In the genomic region with DNA sequence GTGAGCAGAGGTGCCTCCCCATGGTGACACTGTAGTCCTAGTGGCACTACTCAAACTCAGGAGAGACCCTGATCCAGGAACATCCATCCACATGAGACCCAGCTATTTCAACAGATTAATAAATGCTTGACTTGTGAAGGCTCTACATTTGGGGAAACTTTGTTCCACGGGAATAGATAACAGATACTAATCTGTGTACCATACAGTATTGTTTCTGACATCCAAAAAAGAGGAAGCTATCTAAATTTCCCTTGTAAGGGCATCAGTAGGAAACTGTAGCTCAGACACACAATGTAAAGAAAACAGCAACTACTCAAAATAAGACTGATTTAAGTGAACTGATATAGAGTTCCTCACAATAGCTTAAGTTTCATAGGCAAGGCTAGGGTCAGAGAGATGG, we compare ENCODE assay signal across 20 mouse cellular contexts. TPM values are rescaled to one million over a fixed set of nuclear protein-coding genes. Genes with fewer than 3 reads are reported as not detected.
DNase-seq lines count a peak whose midpoint lies in the region; ATAC-seq and TF ChIP-seq lines count a peak whose summit lies in the region.
"Had no signal": no experiment of that assay in that cellular context is flagged by ENCODE, and none has a peak within 500 bp of the region (broad histone marks: within the 10 kb centered on the region; RNA-seq: fewer than 3 reads in every experiment).

No protein-coding gene starts in this region.

- no peaks in the 10 kb centered on the region for H3K27me3 ChIP-seq in intestine, embryonic 16.5 days (replicated peaks; ENCODE audit: control insufficient read depth, insufficient read depth, low read length)
- H3K27me3 ChIP-seq in intestine, embryonic 15.5 days (replicated peaks) = no peaks in the 10 kb centered on the region
- H3K27me3 ChIP-seq in spleen, adult 2 months (ENCODE audit: control insufficient read depth, insufficient read depth, low read length) = no peaks in the 10 kb centered on the region
- H3K27me3 ChIP-seq: CH12.LX; forebrain, embryonic 15.5 days had no signal

- 0 out of 2 replicates have a peak, but pooled peaks cover 4% of the 10 kb centered on the region for H3K4me1 ChIP-seq in intestine, embryonic 16.5 days (ENCODE audit: control insufficient read depth, insufficient read depth, low read length)
- H3K4me1 ChIP-seq in intestine, embryonic 15.5 days (replicated peaks) = no peaks in the 10 kb centered on the region
- H3K4me1 ChIP-seq in spleen, adult 2 months (ENCODE audit: control insufficient read depth, insufficient read depth, insufficient read length) = peaks cover 8% of the 10 kb centered on the region; the same call in 1 of the 2 replicates
- H3K4me1 ChIP-seq: embryonic facial prominence, embryonic 10.5 days; forebrain, embryonic 15.5 days had no signal

- DNase-seq in spleen, adult 2 months (ENCODE audit: low read depth in 1 of 2, low spot score in 2 of 2) = no peak
- no peak for DNase-seq in spleen, adult 12 weeks (ENCODE audit: low spot score)
- no peak for DNase-seq in lung, postnatal 10 days
- DNase-seq in cerebellum, postnatal 10 days = no peak
- DNase-seq: adrenal gland, postnatal 10 days; cerebellum, adult 11-12 months; cerebellum, adult 9-10 months; cerebellum, postnatal 36 days; gastrocnemius, postnatal 36 days; heart, adult 18-20 months; heart, postnatal 10 days; heart, postnatal 4 days had no signal

- 75% methylated on average over 1 of the region's 1 CpGs for WGBS in intestine, embryonic 16.5 days
- WGBS in intestine, embryonic 15.5 days = 74% methylated on average over 1 of the region's 1 CpGs
- 20% methylated on average over 1 of the region's 1 CpGs for WGBS in spleen, adult 2 months
- WGBS in macrophage (ENCODE audit: missing documents) = 18% methylated on average over 1 of the region's 1 CpGs

- no peak overlapping the region for H3K9ac ChIP-seq in intestine, embryonic 16.5 days (ENCODE audit: low read depth, low read length)
- H3K9ac ChIP-seq in intestine, embryonic 15.5 days = no peak overlapping the region
- H3K9ac ChIP-seq: forebrain, embryonic 15.5 days; hindbrain, embryonic 14.5 days had no signal

- H3K27ac ChIP-seq in intestine, embryonic 16.5 days (ENCODE audit: low read length) = peak overlapping the region; percentile 76
- H3K27ac ChIP-seq in intestine, embryonic 15.5 days = no peak overlapping the region
- peak overlapping the region; percentile 40 for H3K27ac ChIP-seq in spleen, adult 2 months (ENCODE audit: insufficient read depth, low read length)
- H3K27ac ChIP-seq in macrophage = peak overlapping the region; percentile 36; the same call in 1 of the 2 replicates
- H3K27ac ChIP-seq: embryonic facial prominence, embryonic 10.5 days; heart, embryonic 10.5 days; hindbrain, embryonic 14.5 days had no signal

- H3K4me2 ChIP-seq in intestine, embryonic 16.5 days (ENCODE audit: low read depth, low read length) = no peak overlapping the region
- no peak overlapping the region for H3K4me2 ChIP-seq in intestine, embryonic 15.5 days (replicated peaks)
- H3K4me2 ChIP-seq: forebrain, embryonic 15.5 days; hindbrain, embryonic 14.5 days had no signal

- H3K79me2 ChIP-seq in macrophage (ENCODE audit: inconsistent target) = no peaks in the 10 kb centered on the region

- no peak for ATAC-seq in intestine, embryonic 16.5 days
- ATAC-seq in intestine, embryonic 15.5 days = no peak
- ATAC-seq: forebrain, embryonic 15.5 days had no signal

- H3K9me3 ChIP-seq in intestine, embryonic 16.5 days (ENCODE audit: control insufficient read depth, low read length) = 0 out of 2 replicates have a peak, but pooled peaks cover 3% of the 10 kb centered on the region
- H3K9me3 ChIP-seq in intestine, embryonic 15.5 days = no peaks in the 10 kb centered on the region
- H3K9me3 ChIP-seq: embryonic facial prominence, embryonic 10.5 days; forebrain, embryonic 15.5 days; heart, embryonic 10.5 days had no signal

- H3K36me3 ChIP-seq in intestine, embryonic 16.5 days (ENCODE audit: control insufficient read depth, insufficient read depth, low read length) = no peaks in the 10 kb centered on the region
- no peaks in the 10 kb centered on the region for H3K36me3 ChIP-seq in intestine, embryonic 15.5 days
- H3K36me3 ChIP-seq in spleen, adult 2 months (ENCODE audit: control insufficient read depth, insufficient read depth, low read length) = no peaks in the 10 kb centered on the region
- no peaks in the 10 kb centered on the region for H3K36me3 ChIP-seq in macrophage (ENCODE audit: inconsistent target)
- H3K36me3 ChIP-seq: embryonic facial prominence, embryonic 10.5 days; forebrain, embryonic 15.5 days; heart, embryonic 10.5 days had no signal

- TF ChIP-seq POLR2A in spleen, adult 2 months (IDR thresholded peaks at IDR 0.05; ENCODE audit: low read depth, low read length) = no peak

- no peak for TF ChIP-seq CTCF in spleen, adult 2 months (IDR thresholded peaks at IDR 0.05; ENCODE audit: extremely low read depth, insufficient read depth, insufficient read length, insufficient replicate concordance)

- no peak overlapping the region for H3K4me3 ChIP-seq in intestine, embryonic 16.5 days (ENCODE audit: low read length)
- H3K4me3 ChIP-seq in intestine, embryonic 15.5 days (replicated peaks) = no peak overlapping the region
- H3K4me3 ChIP-seq in spleen, adult 2 months (ENCODE audit: extremely low read depth, insufficient read depth, insufficient read length) = no peak overlapping the region
- no peak overlapping the region for H3K4me3 ChIP-seq in macrophage (ENCODE audit: inconsistent target)
- H3K4me3 ChIP-seq: embryonic facial prominence, embryonic 10.5 days; forebrain, embryonic 15.5 days; heart, embryonic 10.5 days had no signal

RNA-seq across cellular contexts. Expression of gene Rad9b, which starts 11.2 kb away (rescaled TPM):
- polyA plus RNA-seq in intestine, embryonic 16.5 days (2015; fragmentation: Nextera tagmentation; extraction: Ambion mirVana) = 7.4 and 7.6 TPM in 2 replicates
- polyA plus RNA-seq in intestine, embryonic 15.5 days (2015; fragmentation: Nextera tagmentation; extraction: Ambion mirVana) = 8.6 and 9.2 TPM in 2 replicates
- polyA plus RNA-seq in spleen, adult 2 months (2012; rRNA removed) = 3.8 and 4.5 TPM in 2 replicates
- 10 to 100 TPM in 1 of 26 experiments, 1 to 10 TPM in 23, under 1 TPM in 1, not detected in 1; 0.74 to 11.2 (median 6.5) TPM for total RNA-seq in macrophage (2018; cell fraction: chromatin; rRNA removed)
- total RNA-seq in macrophage (2018; cell fraction: cytosol; rRNA removed) = 1 to 10 TPM in 1 of 26 experiments, under 1 TPM in 25; 0.23 to 1.0 (median 0.54) TPM
- 10 to 100 TPM in 1 of 26 experiments, 1 to 10 TPM in 22, under 1 TPM in 3; 0.35 to 10.4 (median 3.7) TPM for total RNA-seq in macrophage (2018; cell fraction: nucleus; rRNA removed)
- 0.75 to 0.90 TPM (median 0.77 TPM) in 3 replicates for polyA plus RNA-seq in macrophage (2018)

RNA-seq across cellular contexts. Expression of gene Vps29, which starts 11.3 kb away (rescaled TPM):
- polyA plus RNA-seq in intestine, embryonic 16.5 days (2015; fragmentation: Nextera tagmentation; extraction: Ambion mirVana) = 289 and 291 TPM in 2 replicates
- polyA plus RNA-seq in intestine, embryonic 15.5 days (2015; fragmentation: Nextera tagmentation; extraction: Ambion mirVana) = 268 and 278 TPM in 2 replicates
- polyA plus RNA-seq in spleen, adult 2 months (2012; rRNA removed) = 19.5 and 21.9 TPM in 2 replicates
- total RNA-seq in macrophage (2018; cell fraction: chromatin; rRNA removed) = 100 to 1,000 TPM in 3 of 26 experiments, 10 to 100 TPM in 23; 47.7 to 112 (median 75.0) TPM
- 100 to 1,000 TPM; 133 to 192 (median 154) TPM for total RNA-seq in macrophage (2018; cell fraction: cytosol; rRNA removed)
- 100 to 1,000 TPM in 7 of 26 experiments, 10 to 100 TPM in 19; 56.8 to 130 (median 86.8) TPM for total RNA-seq in macrophage (2018; cell fraction: nucleus; rRNA removed)
- 234 to 353 TPM (median 252 TPM) in 3 replicates for polyA plus RNA-seq in macrophage (2018)

RNA-seq across cellular contexts. Expression of gene Gpn3, which starts 28.8 kb away (rescaled TPM):
- polyA plus RNA-seq in intestine, embryonic 16.5 days (2015; fragmentation: Nextera tagmentation; extraction: Ambion mirVana) = 55.0 and 59.2 TPM in 2 replicates
- polyA plus RNA-seq in intestine, embryonic 15.5 days (2015; fragmentation: Nextera tagmentation; extraction: Ambion mirVana) = 62.9 and 67.2 TPM in 2 replicates
- polyA plus RNA-seq in spleen, adult 2 months (2012; rRNA removed) = 55.5 and 75.5 TPM in 2 replicates
- 10 to 100 TPM in 15 of 26 experiments, 1 to 10 TPM in 11; 2.5 to 24.2 (median 10.4) TPM for total RNA-seq in macrophage (2018; cell fraction: chromatin; rRNA removed)
- total RNA-seq in macrophage (2018; cell fraction: cytosol; rRNA removed) = 10 to 100 TPM in 21 of 26 experiments, 1 to 10 TPM in 5; 8.3 to 17.8 (median 12.5) TPM
- total RNA-seq in macrophage (2018; cell fraction: nucleus; rRNA removed) = 10 to 100 TPM in 10 of 26 experiments, 1 to 10 TPM in 16; 3.8 to 23.8 (median 8.4) TPM
- polyA plus RNA-seq in macrophage (2018) = 16.3 to 20.4 TPM (median 16.8 TPM) in 3 replicates

RNA-seq across cellular contexts. Expression of gene Fam216a, which starts 29.3 kb away (rescaled TPM):
- 31.8 and 34.0 TPM in 2 replicates for polyA plus RNA-seq in intestine, embryonic 16.5 days (2015; fragmentation: Nextera tagmentation; extraction: Ambion mirVana)
- polyA plus RNA-seq in intestine, embryonic 15.5 days (2015; fragmentation: Nextera tagmentation; extraction: Ambion mirVana) = 44.0 and 48.0 TPM in 2 replicates
- polyA plus RNA-seq in spleen, adult 2 months (2012; rRNA removed) = 7.4 and 10.0 TPM in 2 replicates
- total RNA-seq in macrophage (2018; cell fraction: chromatin; rRNA removed) = 1 to 10 TPM in 18 of 26 experiments, under 1 TPM in 5, not detected in 3; 0.55 to 7.8 (median 1.9) TPM
- total RNA-seq in macrophage (2018; cell fraction: cytosol; rRNA removed) = 1 to 10 TPM; 3.1 to 7.5 (median 4.5) TPM
- total RNA-seq in macrophage (2018; cell fraction: nucleus; rRNA removed) = 1 to 10 TPM in 24 of 26 experiments, under 1 TPM in 2; 0.83 to 5.4 (median 2.4) TPM
- polyA plus RNA-seq in macrophage (2018) = 3.7 to 8.8 TPM (median 5.3 TPM) in 3 replicates

RNA-seq across cellular contexts. Expression of gene Arpc3, which starts 48.8 kb away (rescaled TPM):
- 161 and 164 TPM in 2 replicates for polyA plus RNA-seq in intestine, embryonic 16.5 days (2015; fragmentation: Nextera tagmentation; extraction: Ambion mirVana)
- 128 and 138 TPM in 2 replicates for polyA plus RNA-seq in intestine, embryonic 15.5 days (2015; fragmentation: Nextera tagmentation; extraction: Ambion mirVana)
- polyA plus RNA-seq in spleen, adult 2 months (2012; rRNA removed) = 134 and 154 TPM in 2 replicates
- total RNA-seq in macrophage (2018; cell fraction: chromatin; rRNA removed) = 100 to 1,000 TPM; 128 to 449 (median 189) TPM
- total RNA-seq in macrophage (2018; cell fraction: cytosol; rRNA removed) = 100 to 1,000 TPM; 567 to 868 (median 701) TPM
- 100 to 1,000 TPM; 137 to 276 (median 167) TPM for total RNA-seq in macrophage (2018; cell fraction: nucleus; rRNA removed)
- polyA plus RNA-seq in macrophage (2018) = 1,088 to 1,432 TPM (median 1,117 TPM) in 3 replicates

Comparison
In these comparisons a context has a peak if more than half of its experiments do, and no peak if none do; other contexts are left out.
1. RNA of gene Vps29, which starts 11.3 kb away (polyA plus RNA-seq): 234 to 353 TPM in macrophage, 289 to 291 TPM in intestine, embryonic 16.5 days and 268 to 278 TPM in intestine, embryonic 15.5 days; 19.5 to 21.9 TPM in spleen, adult 2 months; every median in the first group is over 10 times any median in the second.